Mouse (Mus musculus) retina, postnatal 1 day (tissue): ENCODE measurements around the gene Mup11.
"Not testable (repeated sequence)": the region's sequence is repeated elsewhere in the genome, so short reads cannot be mapped to it uniquely, and the experiment has no call there.

ENCODE experiments used
- DNase-seq: peaks from one replicate; pipeline ENCODE4 v3.0.0-alpha.2; 2012

Gene Mup11

GRCm38 (mm10) chr4:60662311-60662710, at the start of gene Mup11:
Gene Mup11, minus strand, starts transcription at chr4:60662411.
- DNase-seq, result not testable (repeated sequence)
